Mouse (Mus musculus): ENCODE data around the gene Bicd1. TPM values are rescaled to one million over a fixed set of nuclear protein-coding genes. Genes with fewer than 3 reads are reported as not detected.
"Not testable (repeated sequence)": the region's sequence is repeated elsewhere in the genome, so short reads cannot be mapped to it uniquely, and the experiment has no call there.

Bicd1 gene
- under 1 TPM; 0.31 to 0.59 TPM for total RNA-seq (2021)
- long read RNA-seq, experiment 1: 0 reads
- long read RNA-seq, experiment 2: 0 reads

- no peak for TF ChIP-seq CTCF (IDR thresholded peaks at IDR 0.05)
- H3K27ac ChIP-seq: peak within 1 kb of the TSS; percentile 67
- intact Hi-C loops (cut with DNase I): no loop called here
- peak; percentile 64 for DNase-seq
- H3K4me3 ChIP-seq: peak within 1 kb of the TSS; percentile 80
These were observed at the start of gene Bicd1 for GRCm38 (mm10) chr6:149408833-149409332. Gene Bicd1 (plus strand): TSS chr6:149408886.

- intact Hi-C loops (cut with DNase I); H3K4me3 ChIP-seq; DNase-seq; H3K27ac ChIP-seq: not testable (repeated sequence)
These were observed 46.2 kb upstream of the Bicd1 start for GRCm38 (mm10) chr6:149362533-149362932.

- intact Hi-C loops (cut with DNase I): not testable (repeated sequence)
These were observed 42.7 kb upstream of the Bicd1 start for GRCm38 (mm10) chr6:149365975-149366374.

GRCm38 (mm10) chr6:149366403-149366802, 42.3 kb upstream of the Bicd1 start:
- DNase-seq: no peak
- TF ChIP-seq CTCF (IDR thresholded peaks at IDR 0.05): no peak
- Histone ChIP-seq H3K27ac (no peak overlapping the region), H3K4me3 (no peak overlapping the region)
- intact Hi-C loops (cut with DNase I): no loop called here

More at GRCm38 (mm10) chr6:149365975-149366374, 42.7 kb upstream of the Bicd1 start:
- H3K27ac ChIP-seq, H3K4me3 ChIP-seq, DNase-seq: not testable (repeated sequence)

- intact Hi-C loops (cut with DNase I): loop anchor here (2.0 to 5.0 kb wide), 3 partner anchors 188 to 313 kb away; partner anchors contain the start of gene Amn1
- TF ChIP-seq CTCF (IDR thresholded peaks at IDR 0.05): peak; percentile 79
- Histone ChIP-seq H3K27ac (peak overlapping the region; percentile 71), H3K4me3 (peak overlapping the region; percentile 45)
- peak; percentile 75 for DNase-seq
These were observed 33.7 kb upstream of the Bicd1 start for GRCm38 (mm10) chr6:149374986-149375457.

- no peak for TF ChIP-seq CTCF (IDR thresholded peaks at IDR 0.05)
- no peak for DNase-seq
- intact Hi-C loops (cut with DNase I): no loop called here
- Histone ChIP-seq H3K4me3 (no peak overlapping the region), H3K27ac (no peak overlapping the region)
These were observed 25.2 kb upstream of the Bicd1 start for GRCm38 (mm10) chr6:149383531-149383930.

- no peak for TF ChIP-seq CTCF (IDR thresholded peaks at IDR 0.05)
- H3K4me3 ChIP-seq: no peak overlapping the region
- intact Hi-C loops (cut with DNase I): no loop called here
- no peak overlapping the region for H3K27ac ChIP-seq
- DNase-seq: no peak
These were observed 22.3 kb upstream of the Bicd1 start for GRCm38 (mm10) chr6:149386389-149386788.

- H3K4me3 ChIP-seq; DNase-seq; H3K27ac ChIP-seq; intact Hi-C loops (cut with DNase I): not testable (repeated sequence)
These were observed 19.1 kb upstream of the Bicd1 start for GRCm38 (mm10) chr6:149389626-149390025.

- Histone ChIP-seq H3K4me3 (no peak overlapping the region), H3K27ac (no peak overlapping the region)
- no peak for TF ChIP-seq CTCF (IDR thresholded peaks at IDR 0.05)
- intact Hi-C loops (cut with DNase I): no loop called here
- DNase-seq: no peak
These were observed 9.3 kb upstream of the Bicd1 start for GRCm38 (mm10) chr6:149399396-149399795.

- no peak for DNase-seq
- no peak for TF ChIP-seq CTCF (IDR thresholded peaks at IDR 0.05)
- intact Hi-C loops (cut with DNase I): no loop called here
- H3K27ac ChIP-seq: peak overlapping the region; percentile 67
- peak overlapping the region; percentile 80 for H3K4me3 ChIP-seq
These were observed 655 bp downstream of the Bicd1 start for GRCm38 (mm10) chr6:149409341-149409740.

GRCm38 (mm10) chr6:149409845-149410244, 1.2 kb downstream of the Bicd1 start:
- H3K4me3 ChIP-seq: peak overlapping the region; percentile 80
- no peak overlapping the region for H3K27ac ChIP-seq
- no peak for DNase-seq
- intact Hi-C loops (cut with DNase I): no loop called here
- no peak for TF ChIP-seq CTCF (IDR thresholded peaks at IDR 0.05)

- intact Hi-C loops (cut with DNase I): no loop called here
- no peak for TF ChIP-seq CTCF (IDR thresholded peaks at IDR 0.05)
- Histone ChIP-seq H3K27ac (no peak overlapping the region), H3K4me3 (no peak overlapping the region)
- DNase-seq: no peak
These were observed 4.6 kb downstream of the Bicd1 start for GRCm38 (mm10) chr6:149413256-149413655.

GRCm38 (mm10) chr6:149424748-149425147, 16.1 kb downstream of the Bicd1 start:
- Histone ChIP-seq H3K4me3 (no peak overlapping the region), H3K27ac (no peak overlapping the region)
- intact Hi-C loops (cut with DNase I): no loop called here
- DNase-seq: no peak
- TF ChIP-seq CTCF (IDR thresholded peaks at IDR 0.05): no peak

- Histone ChIP-seq H3K27ac (no peak overlapping the region), H3K4me3 (no peak overlapping the region)
- TF ChIP-seq CTCF (IDR thresholded peaks at IDR 0.05): peak; percentile 35
- intact Hi-C loops (cut with DNase I): no loop called here
- no peak for DNase-seq
These were observed 30.5 kb downstream of the Bicd1 start for GRCm38 (mm10) chr6:149439140-149439539.

Data from gastrocnemius, adult 2 months (tissue).